Mouse (Mus musculus) left cerebral cortex, postnatal 36 days (tissue): ENCODE data around the gene Ccna2. TPM values are rescaled to one million over a fixed set of nuclear protein-coding genes. Genes with fewer than 3 reads are reported as not detected.
A peak's percentile ranks its signal among the peaks of the same experiment; 100 is the strongest.

ENCODE experiments used
- DNase-seq, 2 experiments: peaks; one replicate each; pipeline ENCODE4 v3.0.0; 2021 to 2022; ENCODE audit warnings: low spot score in 2 of 2, mixed read lengths in 1 of 2
- intact Hi-C: fragments of 180-260 bp; cut with DNase I; formaldehyde crosslinking; loops from one replicate; pipeline ENCODE4 v1.15.1; 2025
- total RNA-seq, 2 experiments: library from RNA; stranded (reverse); gene quantifications; 2 replicates each; pipeline ENCODE4 v1.2.3; 2021

Ccna2 gene
- total RNA-seq, 2 experiments from 2014 or later, result 1.3 to 1.7 TPM

- DNase-seq, result peak in 1 of 2 experiments; percentile 60
- intact Hi-C loops, result no loop called here
These were observed 34.1 kb downstream of the Ccna2 start for GRCm38 (mm10) chr3:36537701-36538470.

- intact Hi-C loops, result no loop called here
- DNase-seq, result no peak
These were observed 35.9 kb downstream of the Ccna2 start for GRCm38 (mm10) chr3:36536041-36536440.

- intact Hi-C loops, result no loop called here
- DNase-seq, result no peak
These were observed 38.7 kb downstream of the Ccna2 start for GRCm38 (mm10) chr3:36533201-36533672.

- intact Hi-C loops, result no loop called here
- no peak for DNase-seq
These were observed 39.2 kb downstream of the Ccna2 start for GRCm38 (mm10) chr3:36532738-36533137.

GRCm38 (mm10) chr3:36531979-36532542 is 39.9 kb downstream of the Ccna2 start:
- no peak for DNase-seq
- intact Hi-C loops, result no loop called here

GRCm38 (mm10) chr3:36531242-36531641 is 40.7 kb downstream of the Ccna2 start:
- intact Hi-C loops, result no loop called here
- peak in 1 of 2 experiments; percentile 34 for DNase-seq

GRCm38 (mm10) chr3:36530781-36531180 is 41.2 kb downstream of the Ccna2 start:
- no peak for DNase-seq
- intact Hi-C loops, result no loop called here

GRCm38 (mm10) chr3:36530345-36530744 is 41.6 kb downstream of the Ccna2 start:
- DNase-seq, result peak; percentile 77 to 80
- intact Hi-C loops, result no loop called here

GRCm38 (mm10) chr3:36524466-36524865 is 47.5 kb downstream of the Ccna2 start:
- intact Hi-C loops, result no loop called here
- DNase-seq, result no peak

- no peak for DNase-seq
- intact Hi-C loops, result no loop called here
These were observed 49.8 kb downstream of the Ccna2 start for GRCm38 (mm10) chr3:36522137-36522536.

- intact Hi-C loops, result no loop called here
- peak; percentile 68 to 76 for DNase-seq
These were observed 50.6 kb downstream of the Ccna2 start, which contains the start of gene Gm11549 for GRCm38 (mm10) chr3:36521073-36522060. Gm11549 (minus strand) TSS chr3:36521813.

GRCm38 (mm10) chr3:36516196-36516595 is 55.8 kb downstream of the Ccna2 start:
- intact Hi-C loops, result no loop called here
- DNase-seq, result peak; percentile 61 to 67

Other genes with a start within 250 kb of the Ccna2 start
- gene Anxa5, start 96.3 kb downstream of the Ccna2 start, total RNA-seq, result 10 to 100 TPM; 64.2 to 67.8 TPM
- gene 1810062G17Rik, start 96.2 kb downstream of the Ccna2 start, total RNA-seq, result not detected
- 10 to 100 TPM; 32.8 to 42.1 TPM for gene Gm11549, start 50.3 kb downstream of the Ccna2 start, total RNA-seq
- gene Exosc9, start 19.5 kb downstream of the Ccna2 start, total RNA-seq, result 10 to 100 TPM; 39.1 to 41.9 TPM
- 10 to 100 TPM; 12.8 to 16.6 TPM for gene Bbs7, start 41.3 kb upstream of the Ccna2 start, total RNA-seq
- 10 to 100 TPM; 17.8 to 19.9 TPM for gene Trpc3, start 118.0 kb upstream of the Ccna2 start, total RNA-seq